Mouse (Mus musculus): ENCODE data around the gene Slfn1.
A peak's percentile ranks its signal among the peaks of the same experiment; 100 is the strongest.
"Not testable (repeated sequence)": the region's sequence is repeated elsewhere in the genome, so short reads cannot be mapped to it uniquely, and the experiment has no call there.

Slfn1 gene

DNA sequence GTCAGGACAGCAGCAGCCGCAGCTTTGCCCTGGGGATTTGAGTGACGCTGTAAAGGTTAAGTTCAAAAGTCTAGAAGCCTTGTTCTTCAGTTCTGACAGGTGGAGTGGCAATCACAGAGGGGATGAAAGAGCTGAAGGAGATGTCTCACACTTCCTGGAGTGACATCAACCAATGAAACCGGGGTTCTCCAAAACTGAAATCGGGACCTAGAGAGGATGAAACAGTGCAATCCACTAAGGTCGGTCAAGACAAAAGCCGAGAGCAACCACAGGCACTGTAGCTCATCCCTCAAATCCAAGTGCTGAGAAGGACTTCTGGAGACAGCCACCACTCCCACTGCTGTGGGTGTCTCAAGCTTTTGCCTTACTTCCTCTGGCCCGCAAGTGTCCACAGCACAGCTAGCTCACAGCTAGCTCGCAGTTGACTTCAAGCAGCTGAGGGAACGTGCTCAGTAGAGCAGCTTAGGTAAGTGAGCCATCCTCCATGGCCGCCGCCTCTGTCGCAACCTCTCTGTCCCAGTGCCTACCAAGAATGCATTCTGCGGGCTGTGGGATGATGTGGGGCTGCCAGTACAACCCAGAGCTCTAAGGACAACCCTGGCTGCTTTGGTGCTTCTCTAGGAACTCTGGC lies at the start of gene Slfn1:
Gene Slfn1, plus strand, starts transcription at position 253 of the 631 bp plus-strand sequence.
- no peak for DNase-seq (ENCODE audit: low read depth, low spot score)

DNA sequence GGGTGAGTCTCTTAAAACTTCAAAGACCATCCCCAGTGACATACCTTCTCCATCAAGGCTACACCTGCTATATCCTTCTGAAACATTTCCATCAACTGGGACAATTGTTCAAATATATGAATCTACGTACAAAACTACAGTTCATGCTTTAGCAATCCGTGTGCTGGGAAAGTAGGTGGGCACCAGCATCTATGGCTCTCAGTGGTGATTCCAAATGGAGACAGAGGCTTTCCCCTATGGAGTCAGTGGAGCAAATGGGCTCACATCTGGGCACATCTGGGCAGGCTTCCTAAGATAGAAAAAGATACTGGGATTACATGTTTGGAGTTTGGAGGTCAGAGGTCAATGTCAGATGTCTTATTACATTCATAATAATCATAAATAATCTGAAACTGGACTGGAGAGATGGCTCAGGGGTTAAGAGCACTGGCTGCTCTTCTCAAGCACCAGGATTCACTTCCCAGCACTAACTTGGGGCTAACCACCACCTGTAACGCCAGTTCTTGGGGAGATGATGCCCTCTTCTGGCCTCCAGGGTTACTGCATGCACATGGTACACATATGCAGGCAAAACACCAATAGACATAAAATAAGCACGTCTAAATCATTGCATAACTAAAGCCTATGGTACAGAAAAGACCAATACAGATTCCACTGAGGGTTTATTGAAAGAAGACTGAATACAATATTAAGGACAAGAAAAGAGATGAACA lies 48.5 kb upstream of the Slfn1 start:
- DNase-seq (ENCODE audit: low read depth, low spot score), result peak; percentile 5

DNA sequence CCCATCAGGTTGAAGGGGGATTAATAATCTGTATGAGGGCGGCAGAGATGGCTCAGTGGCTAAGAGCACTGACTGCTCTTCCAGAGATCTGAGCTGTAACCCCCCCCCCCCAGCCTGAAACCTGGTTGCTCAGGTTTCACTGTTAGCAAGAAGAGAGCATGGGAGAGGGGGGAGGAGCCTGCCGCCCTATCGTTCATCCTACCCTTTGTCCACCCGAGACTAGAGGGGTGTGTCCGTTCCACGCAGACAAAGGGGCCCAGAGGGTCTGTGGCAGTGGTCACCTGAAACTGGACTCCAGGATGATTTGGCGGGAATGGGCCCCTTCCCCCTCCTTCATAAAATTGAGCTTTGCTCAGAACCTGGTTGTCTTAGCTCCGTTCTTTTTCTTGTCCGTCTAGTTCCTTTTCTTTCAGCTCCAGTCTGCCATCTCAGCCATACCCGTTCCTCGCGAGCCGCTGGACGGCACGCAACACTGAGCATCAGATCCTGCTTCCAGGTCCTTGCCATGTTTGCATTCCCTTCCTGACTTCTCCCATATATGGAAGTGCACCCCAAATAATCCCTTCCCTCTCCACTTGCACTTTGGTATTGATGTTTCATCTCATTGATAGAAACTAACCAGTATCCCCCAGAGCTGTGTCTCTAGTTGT lies 46.2 kb upstream of the Slfn1 start:
- DNase-seq (ENCODE audit: low read depth, low spot score), result no peak

DNA sequence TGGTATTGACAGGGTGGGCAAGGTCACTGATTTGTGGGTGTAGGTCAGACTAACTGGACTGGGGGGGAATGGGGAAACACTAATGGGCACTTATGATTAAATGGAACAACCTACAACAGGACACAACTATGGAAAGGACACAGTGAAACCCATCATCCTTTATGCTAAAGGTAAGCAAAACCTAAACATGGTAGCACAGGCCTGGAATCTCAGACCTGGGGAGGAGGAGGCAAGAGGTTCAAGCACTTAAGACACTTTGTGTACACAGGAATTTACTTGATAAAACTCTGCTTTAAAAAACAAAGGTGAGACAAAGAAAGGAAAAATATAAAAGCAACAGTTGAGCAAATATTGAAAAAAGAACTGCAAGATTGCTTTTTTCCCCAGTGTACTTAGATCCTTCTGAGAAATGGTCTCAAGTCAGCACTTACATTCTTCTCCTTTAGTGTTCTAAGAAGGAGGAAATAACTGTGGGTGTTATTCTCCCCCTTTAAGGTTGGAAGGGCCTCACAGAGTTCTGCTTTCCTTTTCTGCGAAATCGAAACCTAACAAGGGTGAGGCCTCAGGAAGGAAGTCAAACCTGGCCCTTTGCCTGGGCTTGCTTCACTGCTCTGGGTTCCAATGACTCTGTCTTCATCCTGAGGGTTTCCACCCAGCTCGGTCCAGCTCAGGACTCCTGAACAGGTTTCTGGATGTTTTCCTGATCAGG lies 38.8 kb upstream of the Slfn1 start:
- DNase-seq (ENCODE audit: low read depth, low spot score), result no peak

DNA sequence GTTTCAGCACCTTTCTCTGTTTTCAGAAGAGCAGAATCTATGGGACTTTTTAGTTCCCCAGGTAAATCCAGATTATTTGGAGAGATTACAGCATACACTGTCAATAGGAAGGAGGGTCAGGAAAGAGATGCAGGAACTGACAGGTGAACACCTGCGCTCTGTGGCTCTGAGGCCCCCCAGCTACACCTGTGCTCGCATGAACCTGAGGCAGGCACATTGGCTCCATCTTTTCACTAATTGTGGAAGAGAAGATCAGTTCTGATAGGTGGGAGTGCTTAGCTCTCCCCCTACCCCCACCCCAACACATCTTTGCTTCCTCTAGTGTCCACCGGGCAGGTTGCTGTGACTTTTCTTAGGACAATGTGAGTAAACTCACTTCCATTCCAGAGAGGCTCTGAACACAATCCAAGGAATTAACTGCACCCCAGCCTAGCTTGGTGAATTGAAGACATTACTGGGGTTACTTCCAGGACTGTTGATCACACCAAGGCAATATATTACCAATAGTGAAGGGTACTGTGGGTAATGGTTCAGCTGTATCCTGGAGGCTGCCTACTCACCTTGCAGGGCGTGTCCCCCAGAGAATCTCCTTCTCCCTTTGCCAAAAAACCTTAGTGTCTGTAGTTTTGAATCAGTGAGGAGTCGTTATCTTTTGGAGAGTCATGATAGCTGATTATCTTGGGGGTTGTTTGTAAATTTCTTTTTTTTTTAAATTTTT lies 38.1 kb upstream of the Slfn1 start:
- no peak for DNase-seq (ENCODE audit: low read depth, low spot score)

DNA sequence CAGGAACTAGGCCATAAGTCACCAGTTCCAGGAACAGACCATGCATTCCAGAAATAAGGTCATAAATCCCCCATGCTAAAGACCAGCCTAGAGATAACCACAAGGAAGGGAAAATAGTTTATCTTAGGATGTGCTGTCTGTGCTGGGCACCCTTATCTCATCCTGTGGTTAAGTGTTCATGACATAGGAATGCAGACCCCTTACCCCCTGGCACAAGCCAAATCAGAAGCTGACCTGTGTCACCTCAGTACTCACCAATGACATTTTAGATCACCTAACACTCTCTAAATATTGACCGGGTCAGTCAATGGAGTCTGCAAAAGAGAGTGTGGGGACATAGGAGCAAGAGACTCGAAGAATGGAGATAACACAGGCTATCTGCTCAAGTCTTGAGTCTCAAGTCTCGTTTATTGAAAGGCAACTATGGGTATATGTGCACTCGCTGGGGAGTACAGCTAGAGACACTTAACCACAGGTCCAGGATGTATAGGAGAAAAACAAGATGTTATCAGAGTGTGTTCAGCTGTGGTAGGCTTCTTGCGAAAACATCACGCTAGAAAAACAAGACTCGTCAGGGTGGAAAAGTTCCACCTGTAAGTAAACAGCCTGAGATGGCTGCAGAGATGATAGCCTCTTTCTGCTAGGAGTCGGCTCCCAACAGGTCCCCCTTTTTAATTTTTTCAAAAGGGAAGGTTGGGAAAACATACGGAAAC lies 37.0 kb upstream of the Slfn1 start:
- no peak for DNase-seq (ENCODE audit: low read depth, low spot score)

DNA sequence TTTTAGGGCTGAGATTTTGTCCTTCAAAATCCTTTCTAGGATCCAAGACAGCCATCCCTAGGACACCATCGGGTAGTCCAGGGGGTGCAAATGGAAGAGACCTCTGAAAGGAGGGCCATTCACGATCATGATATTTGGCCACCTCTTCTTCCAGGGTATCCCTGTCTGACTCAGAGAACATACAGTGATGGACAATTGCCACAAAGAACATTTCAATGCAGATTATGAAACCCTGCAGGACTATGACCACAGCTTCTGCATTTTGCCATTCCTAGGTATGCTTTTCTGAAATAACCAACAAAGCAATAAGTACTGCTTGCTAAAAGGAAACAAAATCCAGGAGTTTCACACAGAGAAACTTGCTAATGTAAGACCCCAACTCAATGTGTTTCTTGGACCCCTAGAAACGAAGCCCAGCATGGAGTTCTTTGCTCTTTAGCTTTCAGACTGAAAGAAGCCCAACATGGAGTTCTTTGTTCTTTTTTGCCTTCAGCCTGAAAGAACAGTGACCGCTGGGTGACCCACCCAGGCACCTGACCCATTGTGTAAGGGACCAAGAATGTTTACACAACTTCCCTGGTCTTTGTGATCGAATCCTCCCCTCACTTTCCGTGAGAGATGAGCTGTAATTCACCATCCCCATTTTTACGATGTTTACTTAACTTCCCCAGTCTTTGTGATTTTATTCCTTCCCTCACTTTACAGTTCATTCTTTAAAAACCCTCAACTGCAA lies 33.7 kb upstream of the Slfn1 start:
- DNase-seq (ENCODE audit: low read depth, low spot score), result no peak

DNA sequence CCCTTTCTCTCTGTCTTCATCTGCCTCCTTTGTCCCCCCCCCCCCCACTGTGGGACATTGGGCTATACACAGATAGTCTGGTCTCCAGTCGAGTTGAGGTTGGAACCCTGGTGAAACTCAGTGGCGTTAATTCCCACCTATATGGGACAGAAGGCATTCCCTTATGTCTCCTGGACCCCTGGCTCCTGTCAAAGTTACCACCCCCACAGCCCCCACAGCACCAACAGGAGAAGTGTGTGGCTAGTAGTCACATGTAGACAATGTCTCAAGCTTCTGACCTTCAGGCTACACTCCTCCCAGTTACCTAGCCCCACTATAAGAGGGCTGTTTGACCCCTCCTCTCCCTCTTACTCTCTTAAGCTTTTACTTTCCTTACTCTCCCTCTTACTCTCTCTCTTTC lies 32.5 kb upstream of the Slfn1 start:
- DNase-seq (ENCODE audit: low read depth, low spot score), result no peak

DNA sequence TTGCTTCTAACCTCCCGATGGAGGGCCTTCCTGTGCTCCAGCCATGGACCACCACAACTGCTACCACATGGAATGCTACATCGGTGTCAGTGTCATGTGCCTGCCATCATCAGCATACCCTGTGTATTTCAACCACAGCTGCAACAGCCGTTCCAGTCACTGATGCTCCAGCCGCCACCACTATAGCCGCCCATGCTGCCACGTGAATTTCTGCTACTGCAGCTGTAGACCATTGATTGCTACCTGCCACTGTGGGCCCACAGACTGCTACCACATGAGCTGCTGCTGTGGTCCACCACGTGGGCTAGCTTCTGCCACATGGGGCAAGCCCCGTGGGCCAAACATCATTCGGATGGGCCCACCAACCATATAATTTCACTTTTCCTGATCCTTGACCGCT lies 31.9 kb upstream of the Slfn1 start:
- DNase-seq (ENCODE audit: low read depth, low spot score), result no peak

DNA sequence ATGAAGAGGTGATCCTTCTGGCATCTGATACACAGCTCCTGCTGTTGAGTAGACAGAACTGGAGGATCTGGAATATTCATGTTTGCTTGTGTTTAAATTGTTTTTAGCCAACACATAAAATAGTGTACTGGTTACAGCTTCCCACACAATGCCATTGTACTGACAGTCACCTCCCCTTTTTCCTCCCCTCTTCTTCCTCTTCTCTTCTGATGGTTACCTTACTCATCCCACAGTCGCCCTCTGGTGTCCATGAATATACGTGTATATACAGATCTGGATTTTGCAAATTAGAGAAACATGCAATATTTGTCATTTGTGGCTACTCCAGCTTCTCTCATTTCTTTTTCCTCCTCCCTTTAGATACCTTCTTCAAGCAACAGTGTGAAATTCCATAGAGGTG lies 1.5 kb upstream of the Slfn1 start:
- DNase-seq (ENCODE audit: low read depth, low spot score), result no peak

DNA sequence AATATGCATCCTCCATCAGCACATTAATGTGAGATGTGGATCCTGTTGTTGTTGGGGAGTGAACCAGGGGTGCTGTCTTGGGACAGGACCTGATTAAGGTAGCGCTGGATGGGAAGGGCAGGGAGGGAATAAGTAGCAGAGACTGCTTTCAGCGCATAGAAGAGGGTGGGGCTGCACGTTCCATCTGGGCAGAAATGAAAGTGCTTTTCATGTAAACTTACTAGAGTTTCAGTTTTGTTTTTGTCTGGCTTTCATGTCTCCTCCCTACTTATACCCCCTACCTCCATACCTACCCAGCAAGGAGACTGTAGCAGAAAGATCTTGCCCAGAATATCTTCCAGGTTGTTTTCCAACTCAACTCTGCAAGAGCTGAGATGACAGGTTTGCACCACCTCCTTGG lies 1.4 kb downstream of the Slfn1 start:
- DNase-seq (ENCODE audit: low read depth, low spot score), result no peak

DNA sequence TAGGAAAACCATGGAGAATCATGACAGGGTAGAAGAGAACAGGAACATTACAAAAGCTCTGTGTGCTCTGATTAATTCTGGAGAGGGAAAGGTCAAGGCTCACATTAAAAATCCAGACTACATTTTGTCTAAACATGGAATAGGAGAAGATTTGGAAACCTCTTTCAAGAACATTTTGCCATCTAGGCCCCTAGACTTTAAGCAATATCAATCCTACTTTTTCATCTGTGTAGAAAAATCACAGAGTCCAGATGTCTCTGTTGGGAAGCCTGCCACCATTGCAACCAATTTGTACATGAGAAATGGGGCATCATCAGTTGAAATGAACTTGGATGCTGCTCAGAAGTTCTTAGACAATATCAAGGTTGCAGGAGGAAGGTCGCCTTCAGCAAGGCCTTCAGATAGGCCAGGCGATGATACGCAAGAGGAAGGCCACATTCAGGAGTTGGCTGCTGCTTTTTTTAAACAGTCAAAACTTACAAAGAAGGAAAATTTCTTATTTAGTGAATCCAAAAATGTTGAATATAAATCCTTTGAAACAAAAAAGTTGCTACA lies 4.6 kb downstream of the Slfn1 start:
- DNase-seq (ENCODE audit: low read depth, low spot score), result no peak

DNA sequence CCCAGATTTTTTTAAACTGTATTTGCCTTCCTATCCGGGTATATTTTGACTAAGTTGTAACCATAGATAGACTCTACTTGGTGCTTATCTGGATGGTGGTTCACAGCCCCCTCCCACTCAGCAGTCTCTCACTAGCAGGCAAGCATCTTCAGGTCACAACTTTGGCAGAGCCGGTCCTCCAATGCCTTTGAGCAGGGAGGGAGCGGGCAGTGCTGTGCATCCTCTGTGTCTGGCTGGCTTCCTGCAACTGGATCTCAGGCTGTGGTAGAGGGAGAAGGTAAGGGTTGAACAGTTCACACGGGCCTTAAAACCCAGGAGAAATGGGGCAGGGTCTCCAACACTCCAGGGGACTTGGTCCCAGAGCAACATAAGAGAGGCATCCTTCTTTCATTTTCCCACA lies 6.5 kb downstream of the Slfn1 start:
- DNase-seq (ENCODE audit: low read depth, low spot score), result no peak

DNA sequence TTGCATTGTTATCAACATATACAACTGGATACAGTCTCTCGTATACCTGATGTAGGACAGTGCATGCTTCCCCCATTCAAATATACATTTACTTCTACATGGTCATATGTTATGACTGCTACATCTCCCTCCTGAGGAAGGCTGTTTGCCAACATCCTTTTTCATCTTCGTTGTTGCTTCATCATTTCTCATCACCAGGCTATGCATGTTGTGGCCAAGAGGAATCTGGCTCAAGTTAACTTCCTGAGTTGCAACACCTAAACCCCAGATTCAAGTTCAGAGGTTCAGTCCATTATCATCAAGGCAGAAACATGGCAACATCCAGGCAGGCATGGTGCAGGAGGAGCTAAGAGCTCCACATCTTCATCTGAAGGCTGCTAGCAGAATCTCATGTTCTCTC lies 8.3 kb downstream of the Slfn1 start:
- DNase-seq (ENCODE audit: low read depth, low spot score), result no peak

DNA sequence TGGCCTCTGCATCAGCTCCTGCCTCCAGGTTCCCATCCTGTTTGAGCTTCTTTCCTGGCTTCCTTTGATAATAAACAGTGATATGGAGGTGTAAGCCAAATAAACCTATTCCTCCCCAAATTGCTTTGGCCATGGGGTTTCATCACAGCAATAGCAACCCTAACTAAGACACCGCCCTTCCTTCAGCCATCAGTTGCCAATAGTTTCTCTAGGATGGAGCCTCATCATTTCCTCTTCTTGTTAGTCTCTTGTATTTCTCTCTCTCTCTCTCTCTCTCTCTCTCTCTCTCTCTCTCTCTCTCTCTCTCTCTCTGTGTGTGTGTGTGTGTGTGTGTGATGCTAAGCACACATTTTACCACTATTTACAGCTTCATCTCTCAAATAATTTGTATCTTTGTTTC lies 9.0 kb downstream of the Slfn1 start:
- DNase-seq (ENCODE audit: low read depth, low spot score), result not testable (repeated sequence)

DNA sequence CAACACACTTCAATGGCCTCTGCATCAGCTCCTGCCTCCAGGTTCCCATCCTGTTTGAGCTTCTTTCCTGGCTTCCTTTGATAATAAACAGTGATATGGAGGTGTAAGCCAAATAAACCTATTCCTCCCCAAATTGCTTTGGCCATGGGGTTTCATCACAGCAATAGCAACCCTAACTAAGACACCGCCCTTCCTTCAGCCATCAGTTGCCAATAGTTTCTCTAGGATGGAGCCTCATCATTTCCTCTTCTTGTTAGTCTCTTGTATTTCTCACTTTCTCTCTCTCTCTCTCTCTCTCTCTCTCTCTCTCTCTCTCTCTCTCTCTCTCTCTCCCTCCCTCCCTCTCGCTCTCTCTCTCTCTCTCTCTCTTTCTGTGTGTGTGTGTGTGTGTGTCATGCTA lies 20.6 kb downstream of the Slfn1 start:
- not testable (repeated sequence) for DNase-seq (ENCODE audit: low read depth, low spot score)

DNA sequence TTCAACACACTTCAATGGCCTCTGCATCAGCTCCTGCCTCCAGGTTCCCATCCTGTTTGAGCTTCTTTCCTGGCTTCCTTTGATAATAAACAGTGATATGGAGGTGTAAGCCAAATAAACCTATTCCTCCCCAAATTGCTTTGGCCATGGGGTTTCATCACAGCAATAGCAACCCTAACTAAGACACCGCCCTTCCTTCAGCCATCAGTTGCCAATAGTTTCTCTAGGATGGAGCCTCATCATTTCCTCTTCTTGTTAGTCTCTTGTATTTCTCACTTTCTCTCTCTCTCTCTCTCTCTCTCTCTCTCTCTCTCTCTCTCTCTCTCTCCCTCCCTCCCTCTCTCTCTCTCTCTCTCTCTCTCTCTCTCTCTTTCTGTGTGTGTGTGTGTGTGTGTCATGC lies 32.3 kb downstream of the Slfn1 start:
- not testable (repeated sequence) for DNase-seq (ENCODE audit: low read depth, low spot score)

All from WW6 (cell line).